Mouse (Mus musculus) stomach, embryonic 14.5 days (tissue): Measurements from ENCODE around the gene Arid2. TPM values are rescaled to one million over a fixed set of nuclear protein-coding genes. Genes with fewer than 3 reads are reported as not detected.

Experiments
- ATAC-seq: fragments of 200-750 bp; cut with Nextera tagmentation; 2 replicates; pipeline ENCODE4 v1.8.0; 2017; ENCODE audit warnings: low read depth, moderate TSS enrichment; ENCODE audit not compliant: insufficient number of reproducible peaks, insufficient read depth, low FRiP score
- H3K27ac ChIP-seq: fragments of 300-500 bp; sonication (generic); 2 replicates; pipeline ENCODE4 v1.5.1; 2014; ENCODE audit warnings: mild to moderate bottlenecking, low read length, moderate library complexity, mixed read lengths
- H3K27me3 ChIP-seq: fragments of 300-500 bp; sonication (generic); 2 replicates; pipeline ENCODE4 v1.6.1; 2014; ENCODE audit warnings: low read length, control low read depth, mixed read lengths; ENCODE audit not compliant: control insufficient read depth, insufficient read depth
- H3K36me3 ChIP-seq: fragments of 300-500 bp; sonication (generic); 2 replicates; pipeline ENCODE4 v1.6.1; 2014; ENCODE audit warnings: mild to moderate bottlenecking, control low read depth, low read length, moderate library complexity, mixed read lengths; ENCODE audit not compliant: control insufficient read depth, insufficient read depth
- H3K4me1 ChIP-seq: fragments of 300-500 bp; sonication (generic); 2 replicates; pipeline ENCODE4 v1.6.1; 2014; ENCODE audit warnings: low read length, control low read depth, mixed read lengths; ENCODE audit not compliant: control insufficient read depth, insufficient read depth
- H3K4me2 ChIP-seq: fragments of 300-500 bp; sonication (generic); replicated peaks from 2 replicates; pipeline ENCODE4 v1.6.1; 2014; ENCODE audit warnings: low read depth, low read length, control low read depth
- H3K4me3 ChIP-seq: fragments of 300-500 bp; sonication (generic); 2 replicates; pipeline ENCODE4 v1.5.1; 2014; ENCODE audit warnings: low read depth, low read length, control low read depth
- H3K9ac ChIP-seq: fragments of 300-500 bp; sonication (generic); replicated peaks from 2 replicates; pipeline ENCODE4 v1.6.1; 2014; ENCODE audit warnings: low read depth, mild to moderate bottlenecking, control low read depth, low read length, moderate library complexity, mixed read lengths
- H3K9me3 ChIP-seq: fragments of 300-500 bp; sonication (generic); 2 replicates; pipeline ENCODE4 v1.6.1; 2016; ENCODE audit warnings: low read depth, low read length, control low read depth; ENCODE audit not compliant: control insufficient read depth
- WGBS: fragments of 180-500 bp; shearing (Covaris S2); extraction: QIAGEN DNeasy Blood & Tissue Kit; methylation state at CpG from one replicate; pipeline ENCODE4 v1.1.7; 2014; 5-methylcytosine and 5-hydroxymethylcytosine counted together
- polyA plus RNA-seq: library from polyadenylated mRNA; unstranded; fragments of >200 nt; fragmentation: Nextera tagmentation; extraction: Ambion mirVana; gene quantifications from 2 replicates; pipeline ENCODE4 v1.2.1, GENCODE M21; 2014

The Arid2 gene
- polyA plus RNA-seq, 1 experiment from 2014 or later, result 31.2 TPM

DNA sequence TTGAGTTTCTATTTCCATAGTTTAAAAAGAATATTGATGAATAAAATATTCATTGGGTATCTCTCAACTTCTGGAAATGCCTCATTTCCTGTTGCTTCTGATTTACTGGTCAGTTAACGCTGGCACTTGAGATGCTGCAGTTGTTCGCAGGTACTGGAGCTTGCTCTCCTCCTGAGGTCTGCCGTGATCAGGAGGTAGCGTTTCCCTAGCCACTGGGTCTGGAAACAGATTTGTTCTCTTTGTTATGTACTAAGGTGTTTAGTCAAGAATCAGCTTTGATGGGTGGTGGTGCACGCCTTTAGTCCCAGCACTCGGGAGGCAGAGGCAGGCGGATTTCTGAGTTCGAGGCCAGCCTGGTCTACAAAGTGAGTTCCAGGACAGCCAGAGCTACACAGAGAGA is 54.8 kb downstream of the Arid2 start:
- Histone ChIP-seq H3K36me3 (no peaks in the 10 kb centered on the region), H3K9me3 (no peaks in the 10 kb centered on the region), H3K4me2 (no peak overlapping the region), H3K4me1 (0 out of 2 replicates have a peak, but pooled peaks cover 4% of the 10 kb centered on the region), H3K27ac (no peak overlapping the region), H3K9ac (no peak overlapping the region), H3K4me3 (no peak overlapping the region), H3K27me3 (no peaks in the 10 kb centered on the region)
- WGBS, result 90% methylated on average over 8 of the region's 8 CpGs
- no peak for ATAC-seq

DNA sequence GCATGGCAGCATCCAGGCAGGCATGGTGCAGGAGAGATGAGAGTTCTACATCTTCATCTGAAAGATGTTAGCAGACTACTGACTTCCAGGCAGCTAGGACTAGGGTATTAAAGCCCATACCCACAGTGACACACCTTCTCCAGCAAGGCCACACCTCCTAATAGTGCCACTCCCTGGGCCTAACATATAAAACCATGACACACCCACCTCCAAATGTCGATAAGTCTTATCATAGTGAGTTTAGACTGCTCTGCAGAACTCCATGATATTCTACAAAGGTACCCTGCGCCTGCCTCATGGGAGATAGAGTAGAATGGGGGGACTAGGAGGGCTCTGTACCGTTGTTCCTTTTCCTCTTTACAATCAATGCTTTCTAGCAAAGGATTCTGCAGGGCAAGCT is 55.6 kb downstream of the Arid2 start:
- 0 out of 2 replicates have a peak, but pooled peaks cover 4% of the 10 kb centered on the region for H3K4me1 ChIP-seq
- no peaks in the 10 kb centered on the region for H3K36me3 ChIP-seq
- H3K9me3 ChIP-seq, result no peaks in the 10 kb centered on the region
- no peak overlapping the region for H3K9ac ChIP-seq
- 82% methylated on average over 3 of the region's 3 CpGs for WGBS
- no peak overlapping the region for H3K27ac ChIP-seq
- H3K27me3 ChIP-seq, result no peaks in the 10 kb centered on the region
- H3K4me2 ChIP-seq, result no peak overlapping the region
- peak; percentile 83; the same call in 1 of the 2 replicates for ATAC-seq
- H3K4me3 ChIP-seq, result no peak overlapping the region

DNA sequence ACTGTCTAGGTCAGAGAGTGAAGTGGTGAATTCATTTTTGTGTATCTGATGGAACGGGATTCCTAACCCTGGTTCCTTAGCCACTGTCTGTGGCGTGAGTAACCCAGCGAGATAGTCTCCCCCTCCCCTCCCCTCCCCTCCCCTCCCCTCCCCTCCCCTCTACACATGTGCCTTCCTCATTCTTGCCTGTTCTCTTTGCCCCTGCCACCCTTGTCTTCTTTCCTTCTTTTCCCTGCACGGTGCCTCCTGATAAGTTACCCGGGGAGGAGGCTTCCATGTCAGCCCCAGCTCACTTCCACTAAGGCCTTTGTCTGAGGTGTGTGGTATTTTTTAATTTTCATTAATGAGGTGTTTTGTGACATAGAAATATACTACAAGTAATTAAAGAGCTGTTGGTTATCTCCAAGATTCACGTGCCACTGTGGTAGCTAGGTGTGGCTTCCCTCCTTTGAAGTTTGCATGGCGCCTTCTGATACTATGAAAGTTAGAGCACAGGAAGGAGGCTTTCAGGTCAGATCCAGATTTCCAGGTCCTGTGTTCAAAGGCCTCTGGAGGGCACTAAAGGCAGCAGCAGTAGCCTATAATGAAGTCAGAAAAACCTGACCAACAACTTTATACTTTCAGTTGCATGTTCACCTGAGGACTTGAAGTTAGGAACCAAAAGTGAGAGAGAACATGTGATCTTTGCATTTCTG is 57.4 kb downstream of the Arid2 start:
- 0 out of 2 replicates have a peak, but pooled peaks have one; percentile 56 for ATAC-seq
- Histone ChIP-seq H3K9ac (no peak overlapping the region), H3K27me3 (no peaks in the 10 kb centered on the region), H3K4me3 (no peak overlapping the region), H3K27ac (0 out of 2 replicates have a peak overlapping the region, but pooled peaks have one; percentile 16), H3K36me3 (peaks cover under 1% of the 10 kb centered on the region; the same call in 1 of the 2 replicates), H3K9me3 (no peaks in the 10 kb centered on the region), H3K4me1 (0 out of 2 replicates have a peak, but pooled peaks cover 4% of the 10 kb centered on the region), H3K4me2 (no peak overlapping the region)
- WGBS, result 55% methylated on average over 7 of the region's 7 CpGs

DNA sequence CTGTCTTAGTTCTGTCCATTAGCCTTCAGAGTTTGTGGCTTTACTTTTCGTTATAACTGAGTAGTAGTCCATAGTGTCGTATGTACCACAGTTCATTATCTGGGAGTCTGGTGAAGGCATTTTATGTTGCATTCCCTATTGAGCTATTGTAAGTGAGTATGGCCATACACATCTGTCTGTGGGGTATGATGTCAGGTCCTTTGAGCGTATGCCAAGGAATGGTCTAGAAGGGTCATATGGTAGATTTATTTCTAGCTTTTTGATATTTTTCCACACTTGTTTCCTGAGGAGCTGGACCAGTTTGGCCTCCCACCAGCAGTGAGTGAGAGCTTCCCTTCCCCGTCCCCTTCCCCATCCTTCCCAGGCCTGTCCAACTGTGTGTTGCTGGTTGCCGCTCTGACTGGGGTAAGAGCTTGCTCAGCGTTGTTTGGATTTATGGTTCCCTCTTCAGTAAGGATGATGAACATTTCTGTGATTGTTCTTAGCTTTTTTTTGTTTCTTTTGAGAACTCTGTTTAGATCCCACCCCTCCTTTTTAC is 58.1 kb downstream of the Arid2 start:
- H3K4me1 ChIP-seq, result 0 out of 2 replicates have a peak, but pooled peaks cover 4% of the 10 kb centered on the region
- no peaks in the 10 kb centered on the region for H3K9me3 ChIP-seq
- H3K27me3 ChIP-seq, result no peaks in the 10 kb centered on the region
- H3K9ac ChIP-seq, result no peak overlapping the region
- H3K4me2 ChIP-seq, result no peak overlapping the region
- H3K27ac ChIP-seq, result 0 out of 2 replicates have a peak overlapping the region, but pooled peaks have one; percentile 16
- no peak for ATAC-seq
- no peak overlapping the region for H3K4me3 ChIP-seq
- WGBS, result 83% methylated on average over 6 of the region's 6 CpGs
- peaks cover 4% of the 10 kb centered on the region; the same call in 1 of the 2 replicates for H3K36me3 ChIP-seq

DNA sequence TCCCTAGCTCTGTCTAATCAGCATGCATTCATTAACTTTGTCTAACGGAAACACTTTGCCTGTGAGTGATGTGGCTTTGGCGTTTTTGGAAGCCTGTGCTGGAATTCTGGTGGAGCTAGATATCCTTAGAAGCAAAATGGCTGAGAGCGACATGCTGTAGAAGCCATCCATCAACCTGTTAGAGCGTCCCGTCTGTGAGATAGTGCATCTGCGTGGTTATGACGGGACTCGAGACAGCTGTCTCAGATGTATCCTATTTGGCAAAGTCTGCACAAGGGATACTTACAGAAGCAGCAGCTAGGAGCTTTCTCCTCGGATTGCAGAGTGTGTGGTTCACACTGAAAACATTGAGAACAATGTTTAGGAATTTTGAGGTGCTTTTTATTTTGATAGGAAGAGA is 64.1 kb downstream of the Arid2 start:
- WGBS, result 74% methylated on average over 9 of the region's 9 CpGs
- H3K27ac ChIP-seq, result no peak overlapping the region
- H3K36me3 ChIP-seq, result peaks cover 37% of the 10 kb centered on the region
- ATAC-seq, result no peak
- no peaks in the 10 kb centered on the region for H3K27me3 ChIP-seq
- no peak overlapping the region for H3K4me2 ChIP-seq
- no peaks in the 10 kb centered on the region for H3K9me3 ChIP-seq
- no peak overlapping the region for H3K4me3 ChIP-seq
- no peaks in the 10 kb centered on the region for H3K4me1 ChIP-seq
- no peak overlapping the region for H3K9ac ChIP-seq

GRCm38 (mm10) chr15:96358871-96359270 is 71.6 kb downstream of the Arid2 start:
- no peaks in the 10 kb centered on the region for H3K9me3 ChIP-seq
- H3K4me3 ChIP-seq, result no peak overlapping the region
- no peaks in the 10 kb centered on the region for H3K27me3 ChIP-seq
- no peak overlapping the region for H3K27ac ChIP-seq
- WGBS, result 91% methylated on average over 6 of the region's 6 CpGs
- H3K4me2 ChIP-seq, result no peak overlapping the region
- no peak overlapping the region for H3K9ac ChIP-seq
- H3K36me3 ChIP-seq, result peaks cover 31% of the 10 kb centered on the region
- no peak for ATAC-seq
- no peaks in the 10 kb centered on the region for H3K4me1 ChIP-seq

- WGBS, result 54% methylated on average over 5 of the region's 5 CpGs
- no peak overlapping the region for H3K4me2 ChIP-seq
- H3K9ac ChIP-seq, result no peak overlapping the region
- H3K27me3 ChIP-seq, result no peaks in the 10 kb centered on the region
- no peaks in the 10 kb centered on the region for H3K9me3 ChIP-seq
- H3K36me3 ChIP-seq, result peaks cover 42% of the 10 kb centered on the region
- no peak for ATAC-seq
- no peaks in the 10 kb centered on the region for H3K4me1 ChIP-seq
- H3K4me3 ChIP-seq, result no peak overlapping the region
- H3K27ac ChIP-seq, result no peak overlapping the region
Measured at GRCm38 (mm10) chr15:96360614-96361013, 73.3 kb downstream of the Arid2 start.

- H3K27me3 ChIP-seq, result no peaks in the 10 kb centered on the region
- H3K36me3 ChIP-seq, result peaks cover 61% of the 10 kb centered on the region
- no peak overlapping the region for H3K4me2 ChIP-seq
- H3K4me3 ChIP-seq, result no peak overlapping the region
- H3K9ac ChIP-seq, result no peak overlapping the region
- ATAC-seq, result no peak
- H3K27ac ChIP-seq, result no peak overlapping the region
- no peaks in the 10 kb centered on the region for H3K9me3 ChIP-seq
- no peaks in the 10 kb centered on the region for H3K4me1 ChIP-seq
- 84% methylated on average over 3 of the region's 3 CpGs for WGBS
Measured at GRCm38 (mm10) chr15:96365351-96365750, 78.0 kb downstream of the Arid2 start.
